Mouse (Mus musculus) midbrain, embryonic 12.5 days (tissue): ENCODE measurements around the gene Sgo2a. TPM values are rescaled to one million over a fixed set of nuclear protein-coding genes. Genes with fewer than 3 reads are reported as not detected.

Source experiments
- ATAC-seq: fragments of 200-750 bp; cut with Nextera tagmentation; 2 replicates; pipeline ENCODE4 v1.8.0; 2017; ENCODE audit warnings: low read depth, moderate TSS enrichment, moderate library complexity; ENCODE audit not compliant: low FRiP score
- H3K27ac ChIP-seq: fragments of 300-500 bp; sonication (generic); replicated peaks from 2 replicates; pipeline ENCODE4 v1.5.1; 2016; ENCODE audit warnings: mild to moderate bottlenecking
- H3K27me3 ChIP-seq: fragments of 300-500 bp; sonication (generic); 2 replicates; pipeline ENCODE4 v1.6.1; 2016; ENCODE audit warnings: mild to moderate bottlenecking
- H3K36me3 ChIP-seq: fragments of 300-500 bp; sonication (generic); 2 replicates; pipeline ENCODE4 v1.6.1; 2016
- H3K4me1 ChIP-seq: fragments of 300-500 bp; sonication (generic); 2 replicates; pipeline ENCODE4 v1.6.1; 2016
- H3K4me2 ChIP-seq: fragments of 300-500 bp; sonication (generic); replicated peaks from 2 replicates; pipeline ENCODE4 v1.6.1; 2016; ENCODE audit warnings: mild to moderate bottlenecking, moderate library complexity
- H3K4me3 ChIP-seq: fragments of 300-500 bp; sonication (generic); 2 replicates; pipeline ENCODE4 v1.5.1; 2016; ENCODE audit warnings: mild to moderate bottlenecking
- H3K9ac ChIP-seq: fragments of 300-500 bp; sonication (generic); replicated peaks from 2 replicates; pipeline ENCODE4 v1.6.1; 2016; ENCODE audit warnings: mild to moderate bottlenecking, moderate library complexity
- H3K9me3 ChIP-seq: fragments of 300-500 bp; sonication (generic); 2 replicates; pipeline ENCODE4 v1.6.1; 2016; ENCODE audit warnings: mild to moderate bottlenecking
- WGBS: fragments of 180-500 bp; shearing (Covaris S2); methylation state at CpG from one replicate; pipeline ENCODE4 v1.1.7; 2016; 5-methylcytosine and 5-hydroxymethylcytosine counted together
- polyA plus RNA-seq: library from polyadenylated mRNA; unstranded; fragments of >200 nt; fragmentation: Nextera tagmentation; extraction: Ambion mirVana; gene quantifications from 2 replicates; pipeline ENCODE4 v1.2.1, GENCODE M21; 2016

Gene Sgo2a
- polyA plus RNA-seq, 1 experiment from 2014 or later, result 21.7 TPM

- H3K27ac ChIP-seq, result no peak overlapping the region
- no peak overlapping the region for H3K4me2 ChIP-seq
- H3K9me3 ChIP-seq, result no peaks in the 10 kb centered on the region
- WGBS, result 89% methylated on average over 9 of the region's 9 CpGs
- H3K36me3 ChIP-seq, result no peaks in the 10 kb centered on the region
- no peaks in the 10 kb centered on the region for H3K27me3 ChIP-seq
- ATAC-seq, result no peak
- 0 out of 2 replicates have a peak, but pooled peaks cover 9% of the 10 kb centered on the region for H3K4me1 ChIP-seq
- H3K9ac ChIP-seq, result no peak overlapping the region
- no peak overlapping the region for H3K4me3 ChIP-seq
Measured at GRCm38 (mm10) chr1:58071006-58071405, 75.2 kb downstream of the Sgo2a start.

- no peak for ATAC-seq
- Histone ChIP-seq H3K27me3 (no peaks in the 10 kb centered on the region), H3K9me3 (no peaks in the 10 kb centered on the region), H3K27ac (no peak overlapping the region), H3K4me3 (no peak overlapping the region), H3K9ac (no peak overlapping the region), H3K36me3 (no peaks in the 10 kb centered on the region), H3K4me2 (no peak overlapping the region), H3K4me1 (0 out of 2 replicates have a peak, but pooled peaks cover 9% of the 10 kb centered on the region)
- 92% methylated on average over 1 of the region's 1 CpGs for WGBS
Measured at GRCm38 (mm10) chr1:58071509-58071908, 75.7 kb downstream of the Sgo2a start.

GRCm38 (mm10) chr1:58072416-58072815 lies 76.6 kb downstream of the Sgo2a start:
- Histone ChIP-seq H3K4me3 (no peak overlapping the region), H3K36me3 (no peaks in the 10 kb centered on the region), H3K4me2 (no peak overlapping the region), H3K27ac (no peak overlapping the region), H3K9ac (no peak overlapping the region), H3K9me3 (no peaks in the 10 kb centered on the region), H3K27me3 (no peaks in the 10 kb centered on the region), H3K4me1 (0 out of 2 replicates have a peak, but pooled peaks cover 9% of the 10 kb centered on the region)
- no peak for ATAC-seq
- WGBS, result 95% methylated on average over 2 of the region's 2 CpGs

GRCm38 (mm10) chr1:58072991-58073730 lies 77.4 kb downstream of the Sgo2a start:
- Histone ChIP-seq H3K9ac (no peak overlapping the region), H3K27ac (no peak overlapping the region), H3K4me3 (no peak overlapping the region), H3K36me3 (no peaks in the 10 kb centered on the region), H3K4me2 (no peak overlapping the region), H3K4me1 (0 out of 2 replicates have a peak, but pooled peaks cover 9% of the 10 kb centered on the region), H3K27me3 (no peaks in the 10 kb centered on the region), H3K9me3 (no peaks in the 10 kb centered on the region)
- no peak for ATAC-seq
- 71% methylated on average over 12 of the region's 12 CpGs for WGBS

GRCm38 (mm10) chr1:58074266-58074665 lies 78.5 kb downstream of the Sgo2a start:
- no peak overlapping the region for H3K4me2 ChIP-seq
- no peak overlapping the region for H3K4me3 ChIP-seq
- no peak overlapping the region for H3K9ac ChIP-seq
- 0 out of 2 replicates have a peak, but pooled peaks cover 9% of the 10 kb centered on the region for H3K4me1 ChIP-seq
- H3K27ac ChIP-seq, result no peak overlapping the region
- no peaks in the 10 kb centered on the region for H3K9me3 ChIP-seq
- ATAC-seq, result no peak
- H3K36me3 ChIP-seq, result no peaks in the 10 kb centered on the region
- WGBS, result 86% methylated on average over 2 of the region's 2 CpGs
- H3K27me3 ChIP-seq, result no peaks in the 10 kb centered on the region

Other genes starting within 250 kb of the Sgo2a start
- 60.3 and 62.3 TPM in 2 replicates for gene Spats2l, start 221.8 kb upstream of the Sgo2a start, polyA plus RNA-seq
- gene Kctd18, start 23.0 kb downstream of the Sgo2a start, polyA plus RNA-seq, result 25.0 and 26.2 TPM in 2 replicates
- 0.17 and 0.20 TPM in 2 replicates for gene Aox1, start 34.0 kb downstream of the Sgo2a start, polyA plus RNA-seq
- 0.04 and 0.13 TPM in 2 replicates for gene Aox3, start 117.2 kb downstream of the Sgo2a start, polyA plus RNA-seq
- gene Aox4, start 214.4 kb downstream of the Sgo2a start, polyA plus RNA-seq, result not detected in 2 replicates